Mouse (Mus musculus) intestine, postnatal 0 days (tissue): Measurements from ENCODE around the gene Pdrg1. TPM values are rescaled to one million over a fixed set of nuclear protein-coding genes. Genes with fewer than 3 reads are reported as not detected.

ENCODE experiments used
- ATAC-seq: fragments of 200-750 bp; cut with Nextera tagmentation; 2 replicates; pipeline ENCODE4 v1.8.0; 2017; ENCODE audit warnings: mild to moderate bottlenecking, moderate TSS enrichment, moderate library complexity
- H3K27ac ChIP-seq: fragments of 300-500 bp; sonication (generic); 2 replicates; pipeline ENCODE4 v1.5.1; 2014; ENCODE audit warnings: mild to moderate bottlenecking, low read depth, low read length, moderate library complexity
- H3K27me3 ChIP-seq: fragments of 300-500 bp; sonication (generic); replicated peaks from 2 replicates; pipeline ENCODE4 v1.6.1; 2014; ENCODE audit warnings: low read length, mixed read lengths; ENCODE audit not compliant: control insufficient read depth, insufficient read depth
- H3K36me3 ChIP-seq: fragments of 300-500 bp; sonication (generic); 2 replicates; pipeline ENCODE4 v1.6.1; 2014; ENCODE audit warnings: mild to moderate bottlenecking, moderate library complexity; ENCODE audit not compliant: control insufficient read depth, insufficient read depth
- H3K4me1 ChIP-seq: fragments of 300-500 bp; sonication (generic); replicated peaks from 2 replicates; pipeline ENCODE4 v1.6.1; 2014; ENCODE audit warnings: antibody characterized with exemption, low read length, mixed read lengths; ENCODE audit not compliant: control insufficient read depth, insufficient read depth
- H3K4me2 ChIP-seq: fragments of 300-500 bp; sonication (generic); replicated peaks from 2 replicates; pipeline ENCODE4 v1.6.1; 2014; ENCODE audit warnings: low read depth, mild to moderate bottlenecking, moderate library complexity
- H3K4me3 ChIP-seq: fragments of 300-500 bp; sonication (generic); 2 replicates; pipeline ENCODE4 v1.5.1; 2014; ENCODE audit warnings: low read depth, low read length
- H3K9ac ChIP-seq: fragments of 300-500 bp; sonication (generic); 2 replicates; pipeline ENCODE4 v1.6.1; 2014; ENCODE audit warnings: mild to moderate bottlenecking, low read depth, low read length
- H3K9me3 ChIP-seq: fragments of 300-500 bp; sonication (generic); 2 replicates; pipeline ENCODE4 v1.6.1; 2016; ENCODE audit warnings: mixed run types; ENCODE audit not compliant: control insufficient read depth
- CTCF ChIP-seq: sonication (generic); IDR thresholded peaks from 2 replicates; pipeline ENCODE4 v1.5.1; 2016; ENCODE audit warnings: low read depth, mild to moderate bottlenecking, control low read depth, antibody characterized with exemption, moderate library complexity
- WGBS: fragments of 180-500 bp; shearing (Covaris S2); extraction: QIAGEN DNeasy Blood & Tissue Kit; methylation state at CpG from one replicate; pipeline ENCODE4 v1.1.7; 2014; 5-methylcytosine and 5-hydroxymethylcytosine counted together
- polyA plus RNA-seq: library from polyadenylated mRNA; unstranded; fragments of >200 nt; fragmentation: Nextera tagmentation; extraction: Ambion mirVana; gene quantifications from 2 replicates; pipeline ENCODE4 v1.2.1, GENCODE M21; 2015

The Pdrg1 gene
- polyA plus RNA-seq, 1 experiment from 2014 or later = 50.3 TPM

DNA sequence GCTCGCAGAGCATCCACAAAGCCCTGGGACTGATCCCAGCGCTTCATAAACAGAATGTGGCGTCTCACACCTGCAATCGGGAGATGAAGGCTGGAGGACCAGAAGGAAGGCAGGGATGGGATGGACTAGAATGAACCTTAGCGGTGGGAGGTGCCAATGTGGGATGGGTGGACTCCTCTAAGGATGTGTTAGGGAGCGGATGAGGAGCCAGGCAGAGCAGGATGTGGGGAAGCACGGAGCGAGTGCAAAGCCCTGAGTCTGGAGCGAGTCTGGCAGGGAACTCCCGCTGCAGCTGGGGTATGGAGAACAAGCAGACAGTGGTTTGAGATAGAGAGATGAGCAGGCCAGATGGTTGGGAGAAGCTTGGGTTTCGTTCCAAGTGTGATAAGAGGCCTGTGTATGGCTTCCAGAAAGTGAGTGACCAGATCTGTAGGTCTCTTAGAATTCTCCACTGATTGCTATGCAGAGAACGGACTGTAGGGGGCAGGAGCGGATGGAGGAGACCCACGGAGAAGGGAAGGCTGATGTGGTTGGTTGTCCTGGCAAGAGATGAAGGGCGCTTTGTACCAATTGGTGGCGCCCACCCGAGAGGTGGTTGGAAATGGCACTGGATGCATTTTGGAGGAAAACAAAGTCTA, 32.7 kb upstream of the Pdrg1 start:
- ATAC-seq = no peak
- Histone ChIP-seq H3K4me3 (no peak overlapping the region), H3K36me3 (no peaks in the 10 kb centered on the region), H3K27ac (no peak overlapping the region), H3K4me1 (no peaks in the 10 kb centered on the region), H3K9ac (no peak overlapping the region), H3K9me3 (no peaks in the 10 kb centered on the region), H3K27me3 (peaks cover 14% of the 10 kb centered on the region), H3K4me2 (no peak overlapping the region)
- TF ChIP-seq CTCF = peak; percentile 79
- WGBS = 38% methylated on average over 17 of the region's 17 CpGs

DNA sequence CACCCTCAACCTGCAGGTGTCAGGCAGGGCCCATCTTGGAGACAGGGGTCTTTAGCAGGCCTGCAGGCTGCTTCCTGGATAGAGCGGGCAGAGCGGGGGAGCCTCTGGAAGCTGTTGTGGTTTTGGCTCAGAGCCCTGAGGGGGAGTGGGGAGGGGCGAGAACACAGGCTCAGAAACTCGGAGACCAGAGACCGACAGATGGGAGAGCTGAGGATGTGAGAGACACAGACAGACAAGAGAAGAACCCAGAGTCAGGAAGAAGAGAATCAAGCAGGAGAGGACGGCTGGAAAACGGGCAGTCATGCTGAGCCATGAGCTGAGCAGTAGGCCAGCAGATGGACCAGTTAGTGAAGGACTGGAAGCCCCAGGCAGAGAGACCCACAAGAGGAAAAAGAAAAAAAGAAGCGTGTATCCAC, 30.7 kb upstream of the Pdrg1 start:
- no peaks in the 10 kb centered on the region for H3K27me3 ChIP-seq
- H3K4me2 ChIP-seq = no peak overlapping the region
- H3K36me3 ChIP-seq = no peaks in the 10 kb centered on the region
- WGBS = 41% methylated on average over 8 of the region's 8 CpGs
- no peaks in the 10 kb centered on the region for H3K4me1 ChIP-seq
- no peak overlapping the region for H3K4me3 ChIP-seq
- TF ChIP-seq CTCF = no peak
- no peak for ATAC-seq
- H3K27ac ChIP-seq = no peak overlapping the region
- H3K9me3 ChIP-seq = no peaks in the 10 kb centered on the region
- no peak overlapping the region for H3K9ac ChIP-seq

DNA sequence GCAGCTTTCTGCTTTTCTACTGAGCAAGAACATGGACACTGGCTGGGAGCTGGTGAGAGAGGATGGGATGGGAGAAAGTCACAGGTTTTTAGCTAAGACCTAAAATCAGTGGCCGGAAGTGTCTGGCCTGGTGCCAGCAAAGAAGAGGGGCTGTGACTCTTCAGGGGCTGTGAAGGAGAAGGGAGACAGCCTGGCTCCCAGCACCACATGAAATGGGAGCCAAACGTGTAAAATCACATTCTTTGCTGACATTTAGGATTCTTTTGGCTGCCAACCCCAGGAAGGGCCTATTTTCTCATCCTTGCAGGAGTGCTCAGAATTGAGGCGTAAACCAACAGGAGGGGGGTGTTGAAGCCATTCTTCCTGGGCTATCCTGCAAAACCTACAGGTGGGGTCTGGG, 28.7 kb upstream of the Pdrg1 start:
- 41% methylated on average over 3 of the region's 3 CpGs for WGBS
- Histone ChIP-seq H3K36me3 (no peaks in the 10 kb centered on the region), H3K27me3 (no peaks in the 10 kb centered on the region), H3K9ac (no peak overlapping the region), H3K4me1 (no peaks in the 10 kb centered on the region), H3K9me3 (no peaks in the 10 kb centered on the region), H3K4me3 (no peak overlapping the region), H3K4me2 (no peak overlapping the region), H3K27ac (no peak overlapping the region)
- no peak for TF ChIP-seq CTCF
- ATAC-seq = no peak

DNA sequence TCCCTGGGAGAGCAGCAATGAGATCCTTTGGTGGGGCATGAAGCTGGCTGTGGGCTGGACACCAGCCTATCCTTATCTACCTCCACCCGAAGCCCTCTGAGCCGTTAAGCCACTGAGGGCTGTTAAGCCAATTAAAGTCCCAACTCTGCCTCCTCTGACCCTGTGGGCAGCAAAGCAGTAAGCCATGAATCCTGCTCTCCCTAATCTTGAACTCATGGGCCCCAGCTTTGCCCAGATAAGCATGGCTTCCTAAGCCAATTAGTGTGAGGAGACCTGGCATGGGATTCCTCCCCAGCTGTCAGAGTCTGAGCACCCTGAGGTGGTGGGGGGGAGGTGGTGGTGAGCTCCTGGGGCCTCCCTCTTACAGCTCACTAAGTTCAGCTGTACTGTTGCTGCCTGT, 21.5 kb upstream of the Pdrg1 start:
- peaks cover 21% of the 10 kb centered on the region for H3K27me3 ChIP-seq
- no peak overlapping the region for H3K4me3 ChIP-seq
- H3K9me3 ChIP-seq = no peaks in the 10 kb centered on the region
- H3K27ac ChIP-seq = no peak overlapping the region
- TF ChIP-seq CTCF = no peak
- no peaks in the 10 kb centered on the region for H3K36me3 ChIP-seq
- H3K9ac ChIP-seq = no peak overlapping the region
- H3K4me1 ChIP-seq = no peaks in the 10 kb centered on the region
- ATAC-seq = no peak
- WGBS = 10% methylated on average over 2 of the region's 2 CpGs
- H3K4me2 ChIP-seq = no peak overlapping the region

DNA sequence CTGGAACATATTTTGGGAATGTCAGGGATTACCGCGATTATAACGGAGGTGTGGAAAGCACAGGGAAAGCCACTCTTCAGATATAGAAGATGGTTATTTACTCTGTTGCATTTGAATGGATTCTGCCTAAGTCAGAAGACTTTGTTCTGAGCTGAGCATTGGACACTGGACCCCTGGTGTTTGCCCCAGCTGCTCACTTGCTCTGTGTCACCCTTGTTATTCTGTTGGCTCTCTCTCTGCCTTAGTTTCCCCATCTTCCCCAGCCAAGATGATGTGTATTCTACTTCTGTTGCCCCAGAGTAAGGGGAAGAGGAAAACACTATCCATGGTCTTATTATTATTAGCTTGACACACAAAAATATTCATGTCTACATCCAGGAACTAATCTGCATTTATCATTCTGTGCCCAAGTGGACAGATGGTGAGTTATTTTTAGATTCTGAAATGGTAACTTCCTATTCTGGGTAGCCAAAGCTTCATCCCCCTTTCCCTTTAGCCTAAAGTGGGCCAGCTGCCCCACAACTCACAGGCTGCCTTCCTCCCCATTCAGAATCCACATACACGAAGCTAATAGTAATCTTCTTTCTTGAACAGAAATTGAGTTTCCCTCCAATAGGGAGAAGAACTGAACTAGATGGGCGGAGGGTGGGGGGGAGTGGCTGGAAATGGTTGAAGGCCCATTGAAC, 18.5 kb upstream of the Pdrg1 start:
- no peaks in the 10 kb centered on the region for H3K9me3 ChIP-seq
- no peak overlapping the region for H3K27ac ChIP-seq
- H3K36me3 ChIP-seq = no peaks in the 10 kb centered on the region
- peaks cover 37% of the 10 kb centered on the region for H3K27me3 ChIP-seq
- no peak overlapping the region for H3K4me3 ChIP-seq
- no peaks in the 10 kb centered on the region for H3K4me1 ChIP-seq
- ATAC-seq = no peak
- no peak overlapping the region for H3K4me2 ChIP-seq
- no peak for TF ChIP-seq CTCF
- H3K9ac ChIP-seq = no peak overlapping the region
- 74% methylated on average over 5 of the region's 5 CpGs for WGBS

DNA sequence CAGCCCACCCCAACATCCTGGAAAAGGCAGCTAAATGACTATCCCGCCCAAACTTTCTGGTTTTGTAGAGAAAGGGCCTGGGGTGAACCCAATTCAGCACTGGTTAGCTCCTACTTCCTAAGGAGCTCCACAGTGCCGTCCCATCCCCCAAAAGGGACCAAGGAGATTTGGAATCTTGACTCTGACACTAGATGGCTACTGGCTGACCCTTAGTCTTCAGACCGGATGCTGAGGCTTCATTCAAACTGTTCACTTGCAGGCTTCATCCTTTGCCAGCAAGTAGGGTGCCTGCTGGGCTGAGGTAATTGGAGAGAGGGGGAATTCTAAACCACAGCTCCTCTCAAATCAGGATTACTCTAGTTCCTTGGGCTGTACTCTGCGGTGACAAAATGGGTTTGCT, 17.7 kb upstream of the Pdrg1 start:
- Histone ChIP-seq H3K9ac (no peak overlapping the region), H3K27me3 (peaks cover 37% of the 10 kb centered on the region), H3K36me3 (no peaks in the 10 kb centered on the region), H3K4me1 (no peaks in the 10 kb centered on the region), H3K9me3 (no peaks in the 10 kb centered on the region), H3K27ac (no peak overlapping the region), H3K4me3 (0 out of 2 replicates have a peak overlapping the region, but pooled peaks have one; percentile 36), H3K4me2 (no peak overlapping the region)
- TF ChIP-seq CTCF = no peak
- no peak for ATAC-seq
- WGBS = 17% methylated on average over 4 of the region's 4 CpGs
